Mouse (Mus musculus) kidney, adult 18-20 months (tissue): ENCODE results near the gene Abca17.

Source experiments
- DNase-seq: peaks from one replicate; pipeline ENCODE4 v3.0.0; 2021

Abca17 gene

DNA sequence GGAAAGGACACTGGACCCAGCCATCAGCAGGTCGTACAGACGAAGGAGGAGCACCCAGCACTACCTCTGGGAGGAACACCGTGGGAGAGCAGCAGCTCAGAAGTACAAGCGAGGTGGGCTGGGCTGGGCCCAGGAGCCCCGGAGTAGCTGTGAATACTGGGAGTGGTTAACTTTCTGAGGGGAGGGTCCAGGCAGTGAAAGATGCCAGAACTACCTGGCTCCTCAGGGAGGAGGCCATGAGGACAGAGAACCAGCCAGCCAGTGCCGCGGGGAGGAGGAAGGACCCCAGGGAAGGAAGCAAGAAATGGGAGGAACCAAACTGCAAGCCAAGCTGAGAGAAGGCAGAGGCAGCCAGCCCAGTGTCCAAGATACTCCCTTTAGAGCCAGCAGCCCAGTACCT lies 122.9 kb downstream of the Abca17 start:
- no peak for DNase-seq

GRCm38 (mm10) chr17:24226721-24227120 lies 124.1 kb downstream of the Abca17 start:
- DNase-seq = no peak

DNA sequence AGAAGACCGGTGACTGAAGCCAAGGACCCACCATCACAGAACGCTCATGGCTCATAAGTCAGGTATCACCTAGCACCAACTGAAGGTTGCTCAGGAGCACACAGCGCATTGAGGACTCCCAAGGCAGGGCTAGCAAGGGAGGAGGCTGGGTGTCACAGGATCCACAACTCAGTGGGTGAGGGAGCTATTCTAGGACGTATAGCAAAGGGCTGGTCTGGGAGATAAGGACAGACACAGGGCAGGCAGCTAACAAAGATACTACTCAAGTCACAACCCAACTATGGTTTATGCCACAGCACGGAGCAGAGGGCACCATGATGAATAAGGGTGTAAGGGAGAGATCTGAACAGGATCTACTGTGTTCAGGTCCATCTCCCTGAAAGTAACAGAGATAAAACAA lies 125.0 kb downstream of the Abca17 start:
- no peak for DNase-seq

- no peak for DNase-seq
Observed at GRCm38 (mm10) chr17:24224741-24225140, 126.1 kb downstream of the Abca17 start.

GRCm38 (mm10) chr17:24223513-24223912 lies 127.4 kb downstream of the Abca17 start:
- no peak for DNase-seq

DNA sequence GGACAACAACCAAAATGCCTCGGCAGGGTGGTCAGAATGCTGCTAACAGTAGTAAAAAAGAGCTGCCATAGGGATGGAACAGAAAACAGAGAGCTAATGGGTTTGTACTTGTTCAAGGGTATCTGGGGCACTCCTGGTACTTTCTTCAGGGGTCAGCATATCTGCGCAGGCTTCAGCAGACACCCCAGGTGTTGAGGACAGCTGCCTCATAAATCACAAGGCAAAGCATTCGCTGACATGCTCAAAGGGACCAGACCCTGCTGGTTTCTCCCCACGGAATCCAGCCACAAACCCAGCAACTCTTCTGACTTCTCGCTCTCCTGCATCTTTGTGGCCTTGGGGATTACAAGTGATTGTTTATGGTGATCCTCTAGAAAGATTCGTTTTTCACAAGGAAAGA lies 128.2 kb downstream of the Abca17 start:
- no peak for DNase-seq

DNA sequence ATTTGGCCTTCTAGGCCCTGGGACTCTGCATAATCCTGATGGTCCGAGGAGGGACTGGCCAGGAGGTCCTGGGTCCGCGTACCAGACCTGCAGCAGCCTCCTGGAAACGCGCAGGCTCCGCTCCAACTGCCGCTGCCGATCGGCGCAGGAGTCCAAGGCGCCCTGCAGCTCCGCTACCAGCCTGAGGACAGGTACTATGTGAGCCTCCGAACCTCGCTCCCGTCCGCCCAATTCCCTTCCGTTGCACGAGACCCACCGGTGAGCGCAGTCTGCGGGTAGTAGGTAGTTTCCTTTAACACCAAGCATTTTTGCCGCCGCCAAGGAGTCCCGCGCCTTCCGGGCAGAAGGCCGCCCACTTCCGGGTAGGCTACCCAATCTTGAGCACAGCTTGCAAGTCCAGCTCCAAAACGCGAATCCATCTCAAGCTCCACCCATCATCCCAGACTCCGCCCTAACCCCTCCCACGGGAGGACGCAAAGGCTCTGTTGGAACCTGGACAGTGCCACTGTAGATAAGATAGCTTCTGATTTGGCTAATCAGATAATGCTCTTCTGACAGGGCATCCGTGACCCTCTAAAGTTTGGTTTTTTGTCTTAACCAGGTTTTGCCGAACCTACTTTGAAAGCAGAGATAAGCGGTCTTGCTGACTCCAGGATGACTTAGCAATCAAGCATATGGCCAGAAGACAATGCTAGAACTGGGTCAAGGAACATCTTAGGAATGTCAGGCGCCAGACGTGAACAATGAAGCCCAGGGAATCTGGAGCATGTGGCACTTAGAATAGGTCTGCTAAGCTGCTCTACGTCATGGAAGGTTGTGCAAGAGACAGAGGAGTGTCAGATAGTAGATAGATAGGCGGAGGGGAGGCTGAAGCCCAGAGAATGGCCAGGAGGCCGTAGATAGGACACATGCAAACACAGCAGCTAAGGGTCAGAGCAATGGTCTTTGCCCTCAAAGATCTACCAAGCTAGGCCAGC lies 130.1 kb downstream of the Abca17 start, which contains the start of gene Tedc2:
Gene Tedc2, minus strand, starts transcription at position 417 of the 977 bp plus-strand sequence.
- DNase-seq = peak; percentile 98

DNA sequence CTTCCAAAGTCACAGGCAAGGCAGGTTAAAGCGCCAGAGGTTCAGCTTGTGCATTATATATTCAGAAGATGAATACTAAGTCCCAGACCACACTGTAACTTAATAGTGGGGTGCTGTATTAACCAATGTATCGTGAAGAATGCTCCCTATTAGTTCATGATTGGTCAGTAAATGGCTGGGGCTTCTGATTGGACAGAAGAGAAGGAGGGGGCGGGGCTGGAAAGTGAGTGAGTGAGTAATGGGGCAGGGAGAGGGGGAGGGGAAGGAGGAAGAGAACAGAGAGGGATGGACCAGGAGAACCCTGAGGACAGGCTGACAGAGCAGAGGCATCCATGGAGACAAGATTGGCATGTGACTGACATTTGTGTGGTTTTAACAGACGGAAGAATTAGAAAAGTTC lies 134.0 kb downstream of the Abca17 start:
- no peak for DNase-seq
